Mouse (Mus musculus) small intestine, adult 2 months (tissue): ENCODE results near the gene Sln. TPM values are rescaled to one million over a fixed set of nuclear protein-coding genes. Genes with fewer than 3 reads are reported as not detected.

ENCODE experiments used
- H3K27ac ChIP-seq: fragments of 200-500 bp; 2 replicates; pipeline ENCODE4 v1.5.1; 2012; ENCODE audit warnings: low read depth, low read length, control low read depth, inconsistent platforms; ENCODE audit not compliant: insufficient read depth
- H3K27me3 ChIP-seq: fragments of 200-500 bp; 2 replicates; pipeline ENCODE4 v1.6.1; 2012; ENCODE audit warnings: mild to moderate bottlenecking, moderate library complexity, low read length, inconsistent platforms; ENCODE audit not compliant: control insufficient read depth, insufficient read depth
- H3K36me3 ChIP-seq: fragments of 200-500 bp; 2 replicates; pipeline ENCODE4 v1.6.1; 2012; ENCODE audit warnings: mild to moderate bottlenecking, low read length, control low read depth, inconsistent platforms; ENCODE audit not compliant: control insufficient read depth, insufficient read depth
- H3K4me1 ChIP-seq: fragments of 200-500 bp; 2 replicates; pipeline ENCODE4 v1.6.1; 2012; ENCODE audit warnings: low read length, inconsistent platforms, mixed read lengths; ENCODE audit not compliant: control insufficient read depth, insufficient read depth, insufficient read length
- H3K4me3 ChIP-seq: fragments of 200-500 bp; 2 replicates; pipeline ENCODE4 v1.5.1; 2012; ENCODE audit warnings: low read depth, mild to moderate bottlenecking, control low read depth, inconsistent platforms, low read length, moderate library complexity
- CTCF ChIP-seq: fragments of 200-500 bp; IDR thresholded peaks from 2 replicates; pipeline ENCODE4 v1.5.1; 2012; ENCODE audit warnings: low read depth, mild to moderate bottlenecking, control low read depth, inconsistent platforms, low read length, moderate library complexity, mixed read lengths; ENCODE audit not compliant: insufficient replicate concordance, insufficient read length; ENCODE audit errors: extremely low read depth
- POLR2A ChIP-seq: fragments of 200-500 bp; IDR thresholded peaks from 2 replicates; pipeline ENCODE4 v1.6.1; 2012; ENCODE audit warnings: low read depth, mild to moderate bottlenecking, control low read depth, inconsistent platforms, low read length, moderate library complexity
- WGBS: fragments of 180-500 bp; shearing (Covaris S2); methylation state at CpG from one replicate; pipeline ENCODE4 v1.1.7; 2018; 5-methylcytosine and 5-hydroxymethylcytosine counted together
- polyA plus RNA-seq: library from polyadenylated mRNA; depleted of rRNA; stranded (reverse); fragments of >200 nt; gene quantifications from 2 replicates; pipeline ENCODE4 v1.2.3, GENCODE M21; 2012; rRNA removed

Sln gene
- polyA plus RNA-seq: 0.15 TPM in 1 of 2 replicates, not detected in the other

GRCm38 (mm10) chr9:53849864-53850263, at the start of gene Sln:
Gene Sln, plus strand, starts transcription at chr9:53850164.
- WGBS: 74% methylated on average over 4 of the region's 4 CpGs

GRCm38 (mm10) chr9:53802921-53803320, 47.0 kb upstream of the Sln start:
- Histone ChIP-seq H3K36me3 (peaks cover 22% of the 10 kb centered on the region), H3K4me1 (peaks cover 5% of the 10 kb centered on the region; the same call in 1 of the 2 replicates), H3K27me3 (no peaks in the 10 kb centered on the region), H3K27ac (no peak overlapping the region), H3K4me3 (no peak overlapping the region)
- WGBS: 93% methylated on average over 7 of the region's 7 CpGs
- TF ChIP-seq POLR2A: no peak
- TF ChIP-seq CTCF: no peak

More at GRCm38 (mm10) chr9:53849864-53850263, at the start of gene Sln:
- H3K27ac ChIP-seq: no peak within 1 kb of the TSS
- H3K4me1 ChIP-seq: no peaks in the 10 kb centered on the region
- no peaks in the 10 kb centered on the region for H3K27me3 ChIP-seq
- no peak within 1 kb of the TSS for H3K4me3 ChIP-seq
- TF ChIP-seq CTCF: no peak
- no peak for TF ChIP-seq POLR2A
- H3K36me3 ChIP-seq: no peaks in the 10 kb centered on the region

GRCm38 (mm10) chr9:53806496-53807086, 43.4 kb upstream of the Sln start:
- H3K4me1 ChIP-seq: peaks cover 2% of the 10 kb centered on the region; the same call in 1 of the 2 replicates
- TF ChIP-seq POLR2A: no peak
- no peak for TF ChIP-seq CTCF
- 66% methylated on average over 7 of the region's 7 CpGs for WGBS

GRCm38 (mm10) chr9:53813418-53813817, 36.5 kb upstream of the Sln start:
- peak overlapping the region; percentile 61; the same call in 1 of the 2 replicates for H3K27ac ChIP-seq
- 43% methylated on average over 6 of the region's 6 CpGs for WGBS
- H3K36me3 ChIP-seq: peaks cover 23% of the 10 kb centered on the region
- peaks cover 8% of the 10 kb centered on the region; the same call in 1 of the 2 replicates for H3K4me1 ChIP-seq
- H3K4me3 ChIP-seq: no peak overlapping the region
- TF ChIP-seq CTCF (no peak), POLR2A (no peak)
- H3K27me3 ChIP-seq: no peaks in the 10 kb centered on the region

More at GRCm38 (mm10) chr9:53806496-53807086, 43.4 kb upstream of the Sln start:
- Histone ChIP-seq H3K27ac (no peak overlapping the region), H3K27me3 (no peaks in the 10 kb centered on the region), H3K36me3 (peaks cover 19% of the 10 kb centered on the region), H3K4me3 (no peak overlapping the region)

- Histone ChIP-seq H3K27ac (no peak overlapping the region), H3K27me3 (no peaks in the 10 kb centered on the region), H3K36me3 (peaks cover 15% of the 10 kb centered on the region), H3K4me1 (peaks cover 6% of the 10 kb centered on the region; the same call in 1 of the 2 replicates), H3K4me3 (no peak overlapping the region)
- WGBS: 17% methylated on average over 4 of the region's 4 CpGs
- TF ChIP-seq POLR2A: no peak
- peak; percentile 47; the same call in 1 of the 2 replicates for TF ChIP-seq CTCF
Observed at GRCm38 (mm10) chr9:53818760-53819159, 31.2 kb upstream of the Sln start.

- Histone ChIP-seq H3K36me3 (no peaks in the 10 kb centered on the region), H3K4me1 (no peaks in the 10 kb centered on the region; the same call in 1 of the 2 replicates), H3K27me3 (no peaks in the 10 kb centered on the region), H3K27ac (no peak overlapping the region), H3K4me3 (no peak overlapping the region)
- WGBS: 7% methylated on average over 9 of the region's 9 CpGs
- TF ChIP-seq CTCF (peak; percentile 86; the same call in 1 of the 2 replicates), POLR2A (no peak)
Observed at GRCm38 (mm10) chr9:53825318-53825717, 24.6 kb upstream of the Sln start.

- TF ChIP-seq CTCF (no peak), POLR2A (no peak)
- no peak overlapping the region for H3K4me3 ChIP-seq
- 14% methylated on average over 14 of the region's 14 CpGs for WGBS
Observed at GRCm38 (mm10) chr9:53829081-53829865, 20.7 kb upstream of the Sln start.

More at GRCm38 (mm10) chr9:53829081-53829865, 20.7 kb upstream of the Sln start:
- Histone ChIP-seq H3K4me1 (no peaks in the 10 kb centered on the region; the same call in 1 of the 2 replicates), H3K27me3 (no peaks in the 10 kb centered on the region), H3K27ac (no peak overlapping the region), H3K36me3 (no peaks in the 10 kb centered on the region)
